Mouse (Mus musculus) CH12.LX (cell line): Measurements from ENCODE around the gene Fus. TPM values are rescaled to one million over a fixed set of nuclear protein-coding genes. Genes with fewer than 3 reads are reported as not detected.

ENCODE experiments used
- DNase-seq: peaks from one replicate; pipeline ENCODE4 v3.0.0-alpha.2; 2013; ENCODE audit errors: extremely low read depth
- H3K27ac ChIP-seq: 2 replicates; pipeline ENCODE4 v1.5.1; 2012; ENCODE audit warnings: low read depth, mild to moderate bottlenecking, control low read depth, moderate library complexity; ENCODE audit not compliant: insufficient read depth
- H3K27me3 ChIP-seq: replicated peaks from 2 replicates; pipeline ENCODE3; 2012; ENCODE audit warnings: inconsistent platforms
- H3K36me3 ChIP-seq, 2 experiments: replicated peaks in 1 of 2; 2 replicates each; pipeline versions ENCODE3 to v1.6.1; 2012; ENCODE audit warnings: inconsistent platforms in 1 of 2, low read length in 1 of 2, mild to moderate bottlenecking in 1 of 2, mixed read lengths in 1 of 2, moderate library complexity in 1 of 2; ENCODE audit not compliant: control insufficient read depth in 1 of 2, insufficient read depth in 1 of 2
- H3K4me1 ChIP-seq, 2 experiments: 2 replicates each; pipeline ENCODE4 v1.6.1; 2012; ENCODE audit warnings: inconsistent platforms in 1 of 2, moderate library complexity in 1 of 2; ENCODE audit not compliant: insufficient read depth in 2 of 2, control insufficient read depth in 1 of 2
- H3K4me2 ChIP-seq: 2 replicates; pipeline ENCODE4 v1.6.1; 2012; ENCODE audit warnings: low read depth, mild to moderate bottlenecking, control low read depth; ENCODE audit not compliant: poor library complexity, insufficient read depth, severe bottlenecking
- H3K4me3 ChIP-seq, 3 experiments: fragments of 150-350 bp in 1 of 3; sonication (generic) in 1 of 3; replicated peaks in 1 of 3; 2 replicates each; pipeline versions ENCODE3 to v1.5.1; 2011 to 2012; ENCODE audit warnings: low read depth in 2 of 3, low read length in 2 of 3, mild to moderate bottlenecking in 2 of 3, moderate library complexity in 2 of 3, control low read depth in 1 of 3, improper control_type of control experiment in 1 of 3, inconsistent platforms in 1 of 3, mixed read lengths in 1 of 3; ENCODE audit not compliant: poor library complexity in 1 of 3
- H3K79me2 ChIP-seq: replicated peaks from 2 replicates; pipeline ENCODE4 v1.6.1; 2012; ENCODE audit warnings: mild to moderate bottlenecking, moderate library complexity; ENCODE audit not compliant: control insufficient read depth, poor library complexity, insufficient read depth, severe bottlenecking; ENCODE audit errors: extremely low read depth
- H3K9ac ChIP-seq: 2 replicates; pipeline ENCODE4 v1.6.1; 2012; ENCODE audit warnings: low read depth, mild to moderate bottlenecking, control low read depth, moderate library complexity; ENCODE audit not compliant: insufficient read depth
- H3K9me3 ChIP-seq: replicated peaks from 2 replicates; pipeline ENCODE3; 2012; ENCODE audit warnings: low read length, inconsistent platforms, mixed read lengths
- CTCF ChIP-seq, 2 experiments: IDR thresholded peaks in 1 of 2; conservative IDR thresholded peaks in 1 of 2; 2 replicates each; pipeline ENCODE4 v1.5.1; 2011 to 2012; ENCODE audit warnings: low read depth in 2 of 2, low read length in 2 of 2, improper control_type of control experiment in 1 of 2, inconsistent platforms in 1 of 2, mild to moderate bottlenecking in 1 of 2, moderate library complexity in 1 of 2
- ELF1 ChIP-seq: IDR thresholded peaks from 2 replicates; pipeline ENCODE4 v1.6.1; 2014; ENCODE audit warnings: low read depth, mild to moderate bottlenecking, inconsistent platforms, low read length, improper control_type of control experiment
- HCFC1 ChIP-seq: IDR thresholded peaks from 2 replicates; pipeline ENCODE4 v1.6.1; 2012; ENCODE audit warnings: low read depth, mild to moderate bottlenecking, inconsistent platforms, low read length, improper control_type of control experiment
- NRF1 ChIP-seq: IDR thresholded peaks from 2 replicates; pipeline ENCODE4 v1.6.1; 2014; ENCODE audit warnings: low read depth, mild to moderate bottlenecking, inconsistent platforms, low read length, improper control_type of control experiment, moderate library complexity
- PAX5 ChIP-seq: IDR thresholded peaks from 2 replicates; pipeline ENCODE4 v1.6.1; 2012; ENCODE audit warnings: low read length, inconsistent platforms, mixed read lengths
- RAD21 ChIP-seq: IDR thresholded peaks from 2 replicates; pipeline ENCODE4 v1.6.1; 2011; ENCODE audit warnings: low read depth, mild to moderate bottlenecking, low read length, improper control_type of control experiment, moderate library complexity
- SMC3 ChIP-seq: IDR thresholded peaks from 2 replicates; pipeline ENCODE4 v1.6.1; 2011; ENCODE audit warnings: low read depth, low read length, improper control_type of control experiment
- dilution Hi-C: fragments of 300-500 bp; cut with MboI; formaldehyde crosslinking; loops from 2 replicates; pipeline ENCODE4 v1.14.3; 2020; ENCODE audit warnings: low sequenced_read_pairs; ENCODE audit not compliant: extremely low pct_unique_long_range_greater_than_20kb, extremely low pct_ligation_motif_present
- in situ Hi-C: fragments of 300-500 bp; cut with MboI; formaldehyde crosslinking; loops from 3 replicates; pipeline ENCODE4 v1.14.3; 2019; ENCODE audit warnings: low sequenced_read_pairs, low pct_ligation_motif_present, low pct_unique_long_range_greater_than_20kb, mixed read lengths
- polyA plus RNA-seq: library from polyadenylated mRNA; unstranded; fragments of >175 nt; gene quantifications from 2 replicates; pipeline ENCODE4 v1.2.1, GENCODE M21; 2012; ENCODE audit warnings: low read depth; ENCODE audit not compliant: insufficient read length
- total RNA-seq, 2 experiments: library from RNA; depleted of rRNA; stranded (reverse); fragments of 300-350 nt in 1 of 2; fragments of >200 nt in 1 of 2; gene quantifications; 2 replicates each; pipeline ENCODE4 v1.2.3; 2012 to 2014

The Fus gene
- total and polyA plus RNA-seq, 3 experiments: 39.2 to 848 (median 57.7) TPM

GRCm38 (mm10) chr7:127921516-127921915 lies 45.7 kb upstream of the Fus start:
- H3K36me3 ChIP-seq: peaks cover 26 to 65% of the 10 kb centered on the region in 2 experiments
- peak; percentile 56 for DNase-seq
- H3K4me3 ChIP-seq: no peak overlapping the region
- no peak overlapping the region for H3K4me2 ChIP-seq
- H3K4me1 ChIP-seq: peaks cover 8 to 28% of the 10 kb centered on the region in 2 experiments
- H3K9me3 ChIP-seq: no peaks in the 10 kb centered on the region
- TF ChIP-seq SMC3 (peak; percentile 44), CTCF (conservative IDR thresholded peaks at IDR 0.05 in 1 of 2, IDR thresholded peaks at IDR 0.05 in 1 of 2; ENCODE audit: low read depth in 2 of 2, low read length in 2 of 2) (peak; percentile 11 to 70; a peak in 2 of 4 replicates), RAD21 (peak; percentile 47), HCFC1 (no peak)
- TF ChIP-seq, all 38 proteins: peak for 3
- H3K27me3 ChIP-seq: no peaks in the 10 kb centered on the region
- no peak overlapping the region for H3K27ac ChIP-seq
- dilution Hi-C loops: no loop called here
- H3K9ac ChIP-seq: no peak overlapping the region
- H3K79me2 ChIP-seq: no peaks in the 10 kb centered on the region
- in situ Hi-C loops: loop anchor here (10.0 kb wide), 1 partner anchor 1217 kb away; the partner anchor contains the start of gene Coro1a

- Histone ChIP-seq H3K36me3 (peaks cover 24 to 67% of the 10 kb centered on the region in 2 experiments), H3K27ac (peak overlapping the region; percentile 9; the same call in 1 of the 2 replicates), H3K9me3 (no peaks in the 10 kb centered on the region), H3K4me1 (peaks cover 5 to 20% of the 10 kb centered on the region in 2 experiments), H3K27me3 (no peaks in the 10 kb centered on the region), H3K79me2 (no peaks in the 10 kb centered on the region), H3K9ac (no peak overlapping the region), H3K4me3 (no peak overlapping the region), H3K4me2 (no peak overlapping the region)
- TF ChIP-seq NRF1 (no peak), ELF1 (0 out of 2 replicates have a peak, but pooled peaks have one; percentile 9)
- dilution Hi-C loops: no loop called here
- in situ Hi-C loops: loop anchor here (10.0 kb wide), 1 partner anchor 1218 kb away; the partner anchor contains the start of gene Coro1a
- peak; percentile 45 for DNase-seq
These were observed 44.6 kb upstream of the Fus start for GRCm38 (mm10) chr7:127922451-127923275.

GRCm38 (mm10) chr7:127923714-127924113 lies 43.5 kb upstream of the Fus start:
- in situ Hi-C loops (loop anchor here (10.0 kb wide), 1 partner anchor 1219 kb away; the partner anchor contains the start of gene Coro1a), dilution Hi-C loops (no loop called here)
- H3K36me3 ChIP-seq: peaks cover 24 to 67% of the 10 kb centered on the region in 2 experiments

More at GRCm38 (mm10) chr7:127923714-127924113, 43.5 kb upstream of the Fus start:
- Histone ChIP-seq H3K4me2 (no peak overlapping the region), H3K27ac (no peak overlapping the region), H3K27me3 (no peaks in the 10 kb centered on the region), H3K4me3 (no peak overlapping the region), H3K9me3 (no peaks in the 10 kb centered on the region), H3K4me1 (peaks cover 5 to 19% of the 10 kb centered on the region in 2 experiments), H3K9ac (no peak overlapping the region), H3K79me2 (no peaks in the 10 kb centered on the region)
- TF ChIP-seq CTCF (conservative IDR thresholded peaks at IDR 0.05 in 1 of 2, IDR thresholded peaks at IDR 0.05 in 1 of 2; ENCODE audit: low read depth in 2 of 2, low read length in 2 of 2) (no peak), PAX5 (no peak)
- DNase-seq: no peak
